Mouse (Mus musculus): ENCODE measurements around the gene Atp5d.

Gene Atp5d

DNA sequence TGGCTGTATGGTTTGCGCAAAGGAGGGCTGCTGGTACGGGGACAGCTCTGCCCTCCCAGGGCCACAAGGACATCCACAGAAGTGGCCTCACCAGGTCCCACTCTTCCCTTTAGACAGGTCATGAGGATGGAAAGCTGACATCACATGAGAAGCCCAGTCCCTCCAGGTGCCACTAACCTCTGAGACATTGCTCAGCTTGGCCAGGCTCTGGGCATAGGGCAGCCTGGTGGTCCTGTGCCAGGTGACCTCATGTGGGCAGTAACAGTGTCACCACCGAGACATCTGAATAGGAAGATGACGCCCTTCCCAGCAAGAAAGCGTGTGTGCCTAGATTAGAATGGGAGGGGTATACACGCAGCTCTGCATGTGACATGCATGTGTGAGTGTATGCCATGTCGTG is 44.1 kb downstream of the Atp5d start:
- no peak for DNase-seq (ENCODE audit: low read depth, low spot score)

DNA sequence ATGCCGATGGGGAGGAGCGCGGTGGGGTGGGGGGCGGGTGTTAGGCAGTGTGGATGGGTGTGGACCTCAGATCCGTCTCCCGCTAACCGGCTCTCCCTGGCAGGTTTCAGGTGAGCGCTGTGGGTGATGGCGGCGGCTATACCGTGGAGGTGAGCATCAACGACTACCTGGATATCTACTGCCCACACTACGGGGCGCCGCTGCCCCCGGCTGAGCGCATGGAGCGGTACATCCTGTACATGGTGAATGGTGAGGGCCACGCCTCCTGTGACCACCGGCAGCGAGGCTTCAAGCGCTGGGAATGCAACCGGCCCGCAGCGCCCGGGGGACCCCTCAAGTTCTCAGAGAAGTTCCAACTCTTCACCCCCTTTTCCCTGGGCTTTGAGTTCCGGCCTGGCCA is 48.2 kb downstream of the Atp5d start:
- DNase-seq (ENCODE audit: low read depth, low spot score): no peak

DNA sequence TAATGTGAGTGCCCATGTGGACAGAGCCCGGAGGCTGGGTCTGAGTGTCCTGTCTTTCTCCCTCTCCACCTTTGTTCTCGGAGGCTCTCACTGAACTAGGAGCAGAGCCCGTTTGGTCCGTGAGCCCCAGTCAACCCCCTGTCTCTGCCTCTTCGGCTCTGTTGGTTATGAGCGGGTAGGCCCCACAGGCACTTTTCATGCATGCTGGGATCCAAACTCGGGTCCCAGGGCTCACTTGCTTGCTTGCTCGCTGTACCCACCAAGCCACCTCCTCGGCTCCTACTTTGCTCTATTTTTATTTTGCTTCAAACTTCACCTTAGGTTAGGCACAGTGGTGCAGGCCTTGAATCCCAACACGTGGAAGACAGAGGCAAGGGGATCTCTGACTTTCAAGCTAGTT is 49.3 kb downstream of the Atp5d start:
- no peak for DNase-seq (ENCODE audit: low read depth, low spot score)

GRCm38 (mm10) chr10:80188453-80189024 is 50.1 kb downstream of the Atp5d start:
- no peak for DNase-seq (ENCODE audit: low read depth, low spot score)

DNA sequence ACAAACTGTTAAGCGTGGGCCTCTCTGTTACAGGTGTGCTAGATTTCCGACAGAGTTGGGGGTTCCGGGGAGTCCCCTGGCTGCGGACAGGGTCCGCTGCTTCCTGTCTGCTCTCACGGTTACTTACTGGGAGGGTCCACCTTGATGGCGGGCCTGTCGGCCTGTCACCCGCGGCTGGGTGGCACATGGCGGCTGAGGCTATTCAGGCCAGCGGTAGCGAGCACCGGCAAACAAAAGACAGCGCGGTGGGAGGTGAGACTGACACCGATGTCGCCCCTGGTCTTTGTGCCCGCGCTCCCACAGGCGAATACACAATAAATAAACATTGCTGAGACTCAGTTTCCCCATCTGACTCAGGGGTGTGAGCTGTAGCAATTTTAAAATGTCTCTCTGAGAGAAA is 51.6 kb downstream of the Atp5d start:
- DNase-seq (ENCODE audit: low read depth, low spot score): no peak

- no peak for DNase-seq (ENCODE audit: low read depth, low spot score)
Observed at GRCm38 (mm10) chr10:80190491-80191051, 52.1 kb downstream of the Atp5d start.

DNA sequence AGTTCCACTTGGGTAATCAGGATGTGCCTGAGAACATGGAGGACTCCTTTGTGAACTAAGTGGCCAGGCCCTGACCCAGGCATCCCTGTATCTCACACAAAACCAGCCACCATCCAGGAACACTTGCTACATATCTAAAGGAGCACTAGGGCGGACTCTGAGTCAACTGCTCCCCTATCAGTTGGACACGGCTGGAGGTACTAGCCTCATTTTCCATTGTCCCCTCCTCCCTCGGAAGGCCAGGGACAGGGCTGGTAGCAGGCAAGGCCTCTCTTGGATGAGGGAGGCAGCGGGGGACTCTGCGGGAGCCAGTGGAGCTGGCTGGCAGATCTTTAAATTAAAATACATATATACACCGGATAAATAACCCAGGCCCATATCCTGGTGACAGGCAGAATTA is 55.5 kb downstream of the Atp5d start:
- no peak for DNase-seq (ENCODE audit: low read depth, low spot score)

GRCm38 (mm10) chr10:80194441-80194840 is 56.0 kb downstream of the Atp5d start:
- no peak for DNase-seq (ENCODE audit: low read depth, low spot score)
